Mouse (Mus musculus): ENCODE data around the gene Spred2.

Gene Spred2

DNA sequence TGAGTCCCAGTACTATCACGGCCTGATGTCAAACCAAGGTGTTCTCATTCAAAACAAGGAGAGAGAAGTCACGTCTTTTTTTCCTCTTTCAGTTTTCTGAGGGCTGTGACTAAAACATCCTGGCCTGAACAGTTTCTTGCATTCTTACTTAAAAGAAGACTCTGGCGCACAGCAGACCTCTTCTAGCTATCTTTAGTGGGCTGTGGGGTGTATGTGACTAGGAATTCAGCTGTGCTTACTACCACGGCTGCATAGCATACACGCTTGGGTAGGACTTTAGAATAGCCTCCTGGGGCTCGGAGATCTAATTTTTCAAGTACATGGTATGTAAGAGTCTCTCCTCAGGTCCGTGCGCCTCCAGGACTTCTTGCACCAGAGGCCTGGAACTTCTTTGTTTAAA, 26.0 kb downstream of the Spred2 start:
- no peak for ATAC-seq (ENCODE audit: insufficient number of reproducible peaks, low FRiP score, low TSS enrichment)

DNA sequence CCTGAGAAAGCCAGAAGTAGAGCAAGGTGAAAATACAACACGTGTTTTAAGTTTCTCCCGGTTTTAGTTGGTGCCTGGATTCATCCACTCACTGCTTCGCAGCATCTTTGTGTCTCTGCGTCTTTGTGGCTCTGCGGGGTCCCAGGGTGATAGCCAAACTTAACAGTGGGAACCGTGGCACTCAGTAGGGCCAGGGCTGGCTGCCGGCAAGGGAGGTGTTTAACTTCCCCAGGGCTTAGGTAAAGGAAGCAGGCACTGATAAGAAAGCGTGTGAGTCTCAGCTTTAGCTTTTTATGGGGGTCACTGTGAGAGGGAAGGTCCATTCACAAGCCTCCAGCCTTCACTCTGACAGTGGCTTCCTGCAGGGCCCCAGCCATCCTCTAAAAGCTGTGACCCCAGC, 28.8 kb downstream of the Spred2 start:
- ATAC-seq (ENCODE audit: insufficient number of reproducible peaks, low FRiP score, low TSS enrichment) = peak; percentile 29; the same call in 1 of the 2 replicates

DNA sequence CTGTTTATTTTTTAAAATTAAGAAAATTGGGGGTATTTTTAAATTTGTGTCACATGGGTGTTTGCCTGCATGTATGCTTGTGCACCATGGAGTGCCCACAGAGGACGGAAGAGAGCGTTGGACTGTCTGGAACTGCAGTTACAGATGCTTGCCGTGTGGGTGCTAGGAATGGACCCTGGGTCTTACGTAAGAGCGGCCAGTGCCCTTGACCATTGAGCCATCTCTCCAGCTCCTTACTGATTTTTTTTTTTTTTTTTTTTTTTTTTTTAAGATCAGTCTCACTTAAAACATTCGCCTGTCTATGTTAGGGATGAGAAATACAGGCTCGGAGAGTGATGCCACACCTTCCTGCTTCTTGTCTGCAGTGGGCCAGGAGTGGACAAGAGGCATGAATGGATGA, 29.7 kb downstream of the Spred2 start:
- no peak for ATAC-seq (ENCODE audit: insufficient number of reproducible peaks, low FRiP score, low TSS enrichment)

DNA sequence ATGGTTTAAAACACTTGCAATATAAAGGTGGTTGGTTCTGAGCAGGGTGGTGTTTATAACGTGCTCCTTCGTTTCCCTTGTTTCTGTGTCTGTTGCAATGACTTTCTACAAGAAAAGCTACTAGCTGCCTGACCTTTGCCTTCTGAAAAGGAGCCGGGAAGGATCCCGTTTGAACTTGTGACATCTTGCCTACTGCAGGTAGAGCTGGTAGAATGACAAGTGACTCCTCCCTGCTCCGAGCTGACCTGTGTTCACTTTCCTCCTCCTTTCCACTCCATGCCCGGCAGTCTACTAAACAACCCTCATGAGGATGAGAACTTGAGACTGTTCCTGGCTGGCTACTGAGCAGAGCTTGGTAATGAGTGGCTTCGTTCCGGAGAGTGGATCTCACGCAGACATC, 30.9 kb downstream of the Spred2 start:
- ATAC-seq (ENCODE audit: insufficient number of reproducible peaks, low FRiP score, low TSS enrichment) = no peak

DNA sequence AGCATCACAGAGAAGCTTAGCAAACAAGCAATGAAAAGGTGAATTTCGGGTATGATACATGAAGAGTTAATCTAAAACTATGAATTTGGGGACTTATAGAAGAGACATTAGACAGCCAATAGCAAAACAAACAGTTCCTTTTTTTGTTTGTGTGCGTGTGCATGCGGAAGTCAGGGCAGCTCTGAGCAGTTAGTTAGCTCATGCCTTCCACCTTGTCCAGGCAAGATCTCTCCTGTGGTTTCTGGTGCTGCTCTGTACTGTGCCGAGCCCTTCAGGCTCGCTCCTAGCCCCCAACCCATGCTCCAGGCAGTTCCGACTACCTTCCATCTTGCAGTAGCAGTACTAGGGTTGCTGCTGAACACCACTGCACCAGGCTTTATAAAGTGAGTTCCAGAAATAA, 31.5 kb downstream of the Spred2 start:
- ATAC-seq (ENCODE audit: insufficient number of reproducible peaks, low FRiP score, low TSS enrichment) = no peak

DNA sequence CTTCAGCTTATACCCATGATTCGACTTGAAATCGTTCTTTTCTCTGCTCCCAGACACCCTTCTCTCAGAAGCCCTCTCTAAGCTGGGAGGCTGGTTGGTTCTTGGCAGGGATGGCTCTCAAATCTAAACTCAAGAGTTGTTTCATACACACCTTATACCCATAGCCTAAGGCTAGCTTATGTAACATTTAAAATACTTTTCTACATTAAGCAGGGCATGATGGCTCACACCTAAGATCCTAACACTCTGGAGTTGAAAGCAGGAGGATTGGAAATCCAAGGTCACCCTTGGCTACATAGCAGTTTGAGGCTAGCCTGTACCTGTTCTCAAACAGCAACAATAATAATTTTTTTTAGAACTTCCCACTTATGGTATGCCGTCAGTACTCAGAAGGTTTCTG, 34.8 kb downstream of the Spred2 start:
- no peak for ATAC-seq (ENCODE audit: insufficient number of reproducible peaks, low FRiP score, low TSS enrichment)

DNA sequence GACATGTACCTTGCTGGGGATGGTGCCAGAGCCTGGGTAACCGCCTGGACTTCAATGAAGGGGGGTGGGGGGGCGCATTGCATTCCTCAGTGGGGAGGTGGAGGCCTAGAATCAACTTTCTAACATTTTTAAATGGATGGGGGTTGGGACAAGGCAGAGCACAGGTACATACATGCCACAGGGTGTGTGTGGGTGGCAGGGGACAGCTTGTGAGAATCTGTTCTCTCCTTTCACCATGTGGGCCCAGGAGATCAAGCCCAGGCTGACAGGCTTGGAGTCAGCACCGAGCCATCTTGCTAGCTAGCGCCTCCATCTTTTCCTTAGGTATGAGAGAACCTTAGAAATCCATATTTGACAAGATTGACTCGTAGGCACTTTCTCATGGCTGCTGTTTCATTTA, 35.7 kb downstream of the Spred2 start:
- peak; percentile 42; the same call in 1 of the 2 replicates for ATAC-seq (ENCODE audit: insufficient number of reproducible peaks, low FRiP score, low TSS enrichment)

DNA sequence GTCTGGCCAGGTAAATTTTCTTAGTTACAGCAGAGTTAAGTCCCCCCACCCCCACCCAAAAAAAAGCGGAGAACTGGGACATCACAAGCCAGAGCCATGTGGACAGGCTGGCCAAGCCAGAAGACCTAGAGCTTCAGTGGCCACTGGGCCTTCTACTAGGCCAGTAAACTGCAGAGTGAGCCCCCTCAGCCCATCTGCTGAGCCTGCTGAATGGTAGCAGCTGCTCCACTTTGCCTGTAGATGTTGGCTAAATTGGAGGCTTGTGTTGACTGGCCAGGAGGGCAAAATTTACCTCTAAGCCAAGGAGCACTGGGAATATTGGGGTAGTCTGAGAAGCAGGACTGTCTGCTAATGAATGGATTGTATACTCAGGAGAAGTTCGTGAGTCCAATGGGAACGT, 36.4 kb downstream of the Spred2 start:
- ATAC-seq (ENCODE audit: insufficient number of reproducible peaks, low FRiP score, low TSS enrichment) = no peak

DNA sequence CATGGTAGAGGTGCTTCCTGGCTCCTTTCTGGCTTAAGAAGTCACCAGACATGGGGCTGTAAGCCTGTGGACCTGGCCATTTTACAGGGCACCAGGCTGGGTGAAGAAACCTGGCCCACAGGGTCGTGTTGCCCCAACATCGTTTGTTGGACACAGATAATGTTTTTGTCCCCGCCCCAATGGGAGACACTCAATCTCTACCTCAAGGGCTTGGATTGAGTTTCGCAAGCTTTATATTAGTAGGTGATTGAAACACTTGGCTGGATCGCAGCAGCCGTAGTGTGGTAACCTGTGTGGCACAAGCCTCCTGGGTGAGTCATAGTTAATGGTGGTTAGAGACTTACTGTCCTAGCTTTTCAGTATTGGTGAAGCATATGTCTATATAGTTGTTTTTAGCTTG, 36.9 kb downstream of the Spred2 start:
- ATAC-seq (ENCODE audit: insufficient number of reproducible peaks, low FRiP score, low TSS enrichment) = no peak

DNA sequence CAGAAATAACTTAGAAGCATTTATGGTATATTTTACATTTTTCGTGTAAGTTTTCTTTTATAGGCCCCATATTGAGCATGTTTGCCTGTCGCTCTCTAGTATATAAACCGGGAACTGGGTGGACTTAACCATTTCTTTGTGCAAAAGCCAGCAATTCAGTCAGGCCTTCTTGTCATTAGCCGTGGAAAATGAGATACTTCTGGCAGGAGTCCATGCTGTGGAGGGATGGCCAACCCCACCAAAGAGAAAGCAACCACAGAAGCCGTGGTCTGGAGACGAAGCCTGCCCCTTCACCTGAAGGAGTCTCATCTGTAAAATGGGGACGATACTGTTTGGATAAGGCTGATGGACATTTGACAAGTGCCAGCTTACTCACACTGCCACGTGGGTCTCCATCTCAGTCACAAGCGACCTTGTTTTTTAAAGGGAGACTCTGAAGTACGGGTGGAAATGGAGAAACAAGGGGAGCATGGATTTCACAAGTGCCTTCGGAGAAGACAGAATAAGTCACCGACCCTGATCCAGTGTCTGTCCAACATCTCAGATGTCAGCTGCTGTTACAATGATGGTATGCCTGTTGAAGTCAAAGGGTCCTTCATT, 37.7 kb downstream of the Spred2 start:
- no peak for ATAC-seq (ENCODE audit: insufficient number of reproducible peaks, low FRiP score, low TSS enrichment)

DNA sequence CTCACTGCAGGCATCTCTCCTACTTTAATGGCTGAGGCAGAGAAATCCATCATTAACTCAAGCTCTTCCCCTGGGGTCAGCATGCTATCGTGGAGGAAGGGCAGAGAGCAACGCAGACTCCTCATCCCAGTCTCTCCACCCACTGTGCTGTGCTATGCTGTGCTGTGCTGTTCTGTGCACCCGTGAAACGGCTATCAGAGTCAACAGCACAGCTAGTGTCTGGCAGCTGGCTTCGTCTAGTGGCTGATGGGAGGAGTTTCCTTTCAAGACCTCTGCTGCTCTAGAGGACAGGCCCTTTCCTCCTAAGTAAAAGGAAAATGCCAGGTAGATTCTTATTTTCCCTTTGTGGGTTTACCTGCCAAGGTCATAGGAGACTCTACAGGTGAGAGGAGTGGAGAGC, 38.6 kb downstream of the Spred2 start:
- ATAC-seq (ENCODE audit: insufficient number of reproducible peaks, low FRiP score, low TSS enrichment) = no peak

DNA sequence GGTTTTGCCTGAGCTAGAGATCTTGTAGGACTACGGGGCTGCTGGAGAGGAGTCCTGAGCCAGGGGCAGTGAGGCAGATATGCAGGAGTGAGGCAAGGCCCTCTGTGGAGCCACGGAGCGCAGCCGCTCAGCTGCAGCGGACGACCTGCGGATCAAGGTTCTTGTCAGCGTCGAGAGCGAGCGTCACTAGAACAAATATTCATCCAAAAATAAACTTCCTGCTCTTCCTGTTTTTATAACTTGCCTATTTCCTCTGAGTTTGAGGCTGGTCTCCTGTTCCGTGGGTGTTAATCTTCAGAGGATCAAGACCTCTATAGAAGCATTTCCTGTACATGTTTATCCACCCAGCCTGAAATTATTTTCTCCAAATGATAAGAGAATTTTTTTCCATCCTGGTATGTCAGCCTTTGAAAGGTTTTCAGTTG, 39.6 kb downstream of the Spred2 start:
- ATAC-seq (ENCODE audit: insufficient number of reproducible peaks, low FRiP score, low TSS enrichment) = no peak

DNA sequence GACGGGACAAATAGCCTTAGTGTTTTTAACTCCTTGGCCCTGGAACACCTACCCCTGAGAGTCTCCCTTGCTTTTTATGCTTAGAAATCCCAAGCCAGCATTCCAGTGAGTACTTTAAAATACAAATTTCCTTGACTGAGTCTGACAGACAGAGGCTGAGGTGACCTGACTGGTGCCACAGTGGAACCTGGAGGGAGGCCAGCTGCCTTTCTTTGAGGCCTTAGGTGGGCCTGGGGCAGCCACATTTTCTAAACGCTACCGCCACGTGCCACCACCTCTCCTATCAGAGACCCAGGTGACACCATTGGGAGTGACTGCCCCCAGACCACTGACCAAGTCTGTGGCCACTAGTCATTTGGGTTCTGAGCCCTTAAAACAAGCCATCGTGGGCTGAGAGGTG, 40.2 kb downstream of the Spred2 start:
- ATAC-seq (ENCODE audit: insufficient number of reproducible peaks, low FRiP score, low TSS enrichment) = no peak

DNA sequence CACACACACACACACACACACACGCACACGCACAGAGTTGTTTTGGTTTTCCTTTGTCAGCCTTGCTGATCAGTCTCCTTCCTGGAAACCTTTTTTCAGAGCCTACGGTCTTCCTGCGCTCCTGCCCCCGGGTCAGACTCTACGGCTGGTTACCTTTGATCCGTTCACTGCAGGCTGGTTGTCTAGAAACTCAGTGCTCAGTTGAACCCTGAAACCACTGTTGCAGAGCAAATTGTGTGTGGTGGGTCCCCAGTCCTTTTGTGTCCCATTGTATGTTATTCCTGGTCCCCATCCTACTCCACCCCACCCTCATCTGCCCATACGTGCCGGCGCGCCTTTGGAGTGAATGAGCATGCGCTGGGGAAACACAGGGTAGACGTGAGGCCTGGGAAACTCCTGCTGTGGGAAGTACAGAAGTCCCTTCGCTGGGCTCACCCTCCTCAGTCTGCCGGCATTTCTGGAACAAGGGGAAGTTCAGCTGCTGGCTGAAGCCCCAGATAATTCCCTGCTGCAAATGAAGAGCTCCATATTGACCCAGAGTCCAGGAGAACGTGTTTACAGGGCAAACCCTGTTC, 40.9 kb downstream of the Spred2 start:
- ATAC-seq (ENCODE audit: insufficient number of reproducible peaks, low FRiP score, low TSS enrichment) = no peak

DNA sequence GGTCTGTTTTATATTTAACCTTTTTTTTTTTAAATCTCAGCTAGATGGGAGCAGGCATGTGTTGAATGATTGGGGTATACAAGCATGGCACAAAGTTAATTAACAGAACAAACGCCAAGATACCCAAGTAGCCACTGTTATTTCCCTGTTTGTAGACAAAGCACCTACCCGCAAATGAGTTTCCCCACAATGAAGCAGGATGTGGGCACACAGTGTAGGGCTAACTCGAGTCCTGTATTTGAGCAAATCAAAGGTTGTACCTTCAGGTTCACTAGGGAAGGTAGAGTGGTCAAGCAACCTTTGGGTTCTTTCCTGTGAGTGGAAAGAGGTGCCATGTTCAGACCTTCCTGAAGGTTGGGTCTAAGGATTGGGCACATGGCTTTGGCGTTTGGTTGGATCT, 41.5 kb downstream of the Spred2 start:
- ATAC-seq (ENCODE audit: insufficient number of reproducible peaks, low FRiP score, low TSS enrichment) = no peak

DNA sequence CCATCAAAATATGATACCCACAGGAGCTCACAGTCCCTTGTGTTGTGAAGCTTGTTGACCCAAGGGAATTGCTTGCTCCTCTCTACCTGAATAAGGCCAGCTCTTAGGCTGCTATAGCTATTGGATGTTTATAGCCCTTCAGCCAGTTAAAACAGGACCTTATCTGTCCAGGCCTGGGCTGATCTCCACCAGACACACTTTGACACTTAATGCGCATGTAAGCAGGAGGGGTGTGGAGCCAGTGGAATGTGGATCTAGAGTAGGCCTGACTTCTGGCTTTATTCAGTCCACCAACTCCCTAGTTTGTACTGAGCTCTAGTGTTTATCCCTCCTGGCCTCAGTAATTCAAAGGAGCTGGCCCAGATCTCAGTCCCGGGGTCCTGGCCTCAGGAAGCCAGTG, 42.1 kb downstream of the Spred2 start:
- no peak for ATAC-seq (ENCODE audit: insufficient number of reproducible peaks, low FRiP score, low TSS enrichment)

DNA sequence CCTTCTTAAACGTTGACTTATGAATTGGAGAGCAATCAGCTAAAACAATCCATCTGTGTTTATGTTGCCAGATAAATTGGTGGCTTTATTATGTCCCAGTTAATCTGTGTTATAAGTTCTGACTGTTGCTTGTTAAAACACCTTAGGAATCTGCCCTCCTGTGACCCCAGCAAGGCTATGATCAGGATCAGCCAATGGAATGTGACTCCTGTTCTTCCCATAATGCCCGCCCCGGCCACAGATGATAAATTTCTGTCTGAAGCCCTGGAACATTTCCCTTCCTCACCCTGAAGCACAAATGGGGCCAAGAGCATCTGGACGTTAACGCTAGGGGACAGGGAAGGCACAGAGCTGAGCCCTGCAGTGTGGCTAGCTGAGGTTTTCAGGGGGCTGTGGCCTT, 45.4 kb downstream of the Spred2 start:
- no peak for ATAC-seq (ENCODE audit: insufficient number of reproducible peaks, low FRiP score, low TSS enrichment)

DNA sequence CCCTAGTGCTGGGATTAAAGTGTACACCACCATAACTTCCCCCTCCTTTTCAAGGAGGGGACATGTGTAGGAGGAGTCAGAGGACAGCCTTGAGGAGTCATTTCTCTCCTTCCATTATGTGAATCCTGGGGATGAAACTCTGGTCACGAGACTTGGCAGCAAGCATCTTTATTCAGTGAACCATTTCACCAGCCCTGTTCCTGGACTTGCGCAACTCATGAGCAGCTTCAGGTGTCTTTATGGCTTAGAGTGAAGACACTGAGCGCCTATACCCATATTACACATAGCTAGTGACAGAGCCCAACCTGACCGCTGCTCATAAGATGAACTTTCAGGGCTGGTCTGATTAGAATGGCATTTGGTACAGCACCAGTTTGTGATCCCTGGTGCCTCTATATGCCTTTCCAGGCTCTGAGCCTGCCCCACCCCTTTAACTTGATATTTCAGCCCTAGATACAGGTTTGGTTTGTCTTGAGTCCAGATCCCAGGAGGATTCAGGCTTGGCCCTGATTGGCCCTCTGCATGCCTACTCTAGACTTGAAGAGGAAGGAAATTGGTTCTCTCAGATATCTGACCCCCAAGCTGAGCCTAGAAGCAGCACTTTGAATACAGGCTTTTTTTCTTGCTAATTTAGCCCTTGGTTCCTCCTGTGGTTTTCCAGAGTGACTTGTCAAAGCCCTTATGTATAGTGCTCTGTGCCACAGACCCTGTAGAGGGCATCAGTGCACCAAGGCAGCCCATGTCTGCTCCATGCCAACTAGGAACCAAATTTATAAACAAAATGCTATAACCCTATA, 48.0 kb downstream of the Spred2 start:
- peak; percentile 55; the same call in 1 of the 2 replicates for ATAC-seq (ENCODE audit: insufficient number of reproducible peaks, low FRiP score, low TSS enrichment)

DNA sequence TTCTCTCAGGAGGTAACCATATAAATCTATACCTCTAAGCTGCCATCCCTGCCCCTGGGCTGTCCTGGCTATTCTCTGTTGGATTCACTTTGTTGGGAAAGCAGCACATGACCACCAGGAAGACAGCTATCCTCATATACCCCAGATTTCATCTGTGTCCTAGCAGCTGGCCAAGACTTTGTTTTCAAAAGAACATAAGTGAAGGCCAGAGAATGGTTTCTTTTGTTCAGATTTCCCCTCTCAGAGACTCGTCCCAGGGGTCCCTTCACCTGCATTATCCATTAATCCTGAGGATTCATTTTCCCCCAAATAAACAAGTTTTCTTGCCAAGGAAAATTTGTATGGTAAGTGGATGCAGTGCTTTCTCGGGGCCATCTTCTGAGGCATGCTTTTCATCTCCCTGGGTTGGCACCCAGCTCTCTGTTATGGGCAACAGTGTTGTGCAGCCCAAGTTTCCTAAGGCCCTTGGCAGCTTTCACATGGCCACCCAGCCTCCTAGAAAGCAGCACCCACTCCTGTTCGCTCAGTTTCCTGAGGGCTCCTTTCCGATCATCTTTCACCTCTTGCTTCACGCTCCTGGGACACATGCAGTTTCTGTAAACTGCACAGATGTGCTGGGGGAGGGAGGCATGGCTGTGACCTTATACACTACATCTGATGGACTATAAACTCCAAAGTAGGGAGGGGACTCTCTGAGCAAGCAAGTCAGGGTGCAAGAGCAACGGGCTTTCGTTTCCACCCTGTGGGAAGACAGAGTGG, 49.0 kb downstream of the Spred2 start:
- ATAC-seq (ENCODE audit: insufficient number of reproducible peaks, low FRiP score, low TSS enrichment) = no peak

DNA sequence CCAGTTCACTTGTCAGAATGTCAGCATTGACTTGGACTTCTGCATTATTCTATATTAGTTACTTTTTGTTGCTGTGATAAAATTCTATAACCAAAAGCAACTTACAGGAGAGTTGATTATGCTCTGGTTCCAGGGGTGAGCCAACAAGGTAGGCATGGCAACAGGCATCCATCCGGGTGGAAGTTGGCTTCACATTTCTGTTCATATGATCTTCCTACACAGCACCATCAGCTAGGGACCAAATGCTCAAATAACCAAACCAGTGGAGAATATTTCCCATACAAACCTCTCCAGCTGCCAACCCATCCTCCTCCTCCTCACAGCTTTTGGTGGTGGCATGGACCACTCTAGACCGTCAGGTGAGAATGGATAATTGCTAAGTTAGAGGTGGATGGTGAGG, 51.9 kb downstream of the Spred2 start:
- ATAC-seq (ENCODE audit: insufficient number of reproducible peaks, low FRiP score, low TSS enrichment) = no peak

DNA sequence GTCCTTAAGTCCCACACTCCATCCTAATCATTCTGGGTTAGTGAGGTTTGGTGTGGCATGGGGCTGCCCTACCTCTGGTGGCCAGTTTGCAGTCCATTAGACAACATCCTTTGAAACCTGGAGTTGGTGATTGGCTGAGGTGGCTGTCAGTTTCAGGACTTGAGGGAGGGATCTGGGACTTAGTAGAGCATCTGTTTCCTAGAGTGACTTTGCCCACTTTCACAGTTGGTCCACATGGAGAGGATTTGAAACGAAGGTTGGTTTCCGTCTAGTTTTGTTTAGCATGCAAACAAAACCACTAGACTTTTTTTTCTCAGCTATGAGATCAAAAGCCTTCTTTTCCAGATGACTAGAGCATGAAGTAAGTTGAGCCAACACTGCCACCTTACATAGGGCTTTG, 53.5 kb downstream of the Spred2 start:
- ATAC-seq (ENCODE audit: insufficient number of reproducible peaks, low FRiP score, low TSS enrichment) = no peak

Data from cerebellum, adult (tissue).